Mouse (Mus musculus) midbrain, postnatal 0 days (tissue): ENCODE measurements around the gene Mip. TPM values are rescaled to one million over a fixed set of nuclear protein-coding genes. Genes with fewer than 3 reads are reported as not detected.

Experiments
- ATAC-seq: fragments of 200-750 bp; cut with Nextera tagmentation; 2 replicates; pipeline ENCODE4 v1.8.0; 2017; ENCODE audit warnings: moderate number of reproducible peaks, mild to moderate bottlenecking, moderate TSS enrichment, moderate library complexity; ENCODE audit not compliant: low FRiP score
- DNase-seq: peaks from one replicate; pipeline ENCODE4 v3.0.0-alpha.2; 2015; ENCODE audit warnings: low spot score
- H3K27ac ChIP-seq: fragments of 300-500 bp; sonication (generic); 2 replicates; pipeline ENCODE4 v1.5.1; 2014; ENCODE audit warnings: low read depth, mild to moderate bottlenecking, low read length, mixed read lengths
- H3K27me3 ChIP-seq: fragments of 300-500 bp; sonication (generic); 2 replicates; pipeline ENCODE4 v1.6.1; 2014; ENCODE audit warnings: low read length, control low read depth, mixed read lengths; ENCODE audit not compliant: insufficient read depth
- H3K36me3 ChIP-seq: fragments of 300-500 bp; sonication (generic); 2 replicates; pipeline ENCODE4 v1.6.1; 2014; ENCODE audit warnings: low read length, control low read depth, mixed read lengths; ENCODE audit not compliant: insufficient read depth
- H3K4me1 ChIP-seq: fragments of 300-500 bp; sonication (generic); 2 replicates; pipeline ENCODE4 v1.6.1; 2014; ENCODE audit warnings: mild to moderate bottlenecking, control low read depth, antibody characterized with exemption, low read length, mixed read lengths; ENCODE audit not compliant: insufficient read depth
- H3K4me2 ChIP-seq: fragments of 300-500 bp; sonication (generic); 2 replicates; pipeline ENCODE4 v1.6.1; 2014; ENCODE audit warnings: low read depth, mild to moderate bottlenecking, low read length, mixed read lengths; ENCODE audit not compliant: poor library complexity, severe bottlenecking
- H3K4me3 ChIP-seq: fragments of 300-500 bp; sonication (generic); 2 replicates; pipeline ENCODE4 v1.5.1; 2014; ENCODE audit warnings: low read depth, mild to moderate bottlenecking, low read length, moderate library complexity
- H3K9ac ChIP-seq: fragments of 300-500 bp; sonication (generic); replicated peaks from 2 replicates; pipeline ENCODE4 v1.6.1; 2014; ENCODE audit warnings: mild to moderate bottlenecking, low read length, moderate library complexity, mixed read lengths; ENCODE audit not compliant: poor library complexity, severe bottlenecking
- H3K9me3 ChIP-seq: fragments of 300-500 bp; sonication (generic); 2 replicates; pipeline ENCODE4 v1.6.1; 2016; ENCODE audit warnings: low read length, control low read depth
- CTCF ChIP-seq: IDR thresholded peaks from 2 replicates; pipeline ENCODE4 v1.5.1; 2016; ENCODE audit warnings: antibody characterized with exemption, mild to moderate bottlenecking
- WGBS: fragments of 180-500 bp; shearing (Covaris S2); extraction: QIAGEN DNeasy Blood & Tissue Kit; methylation state at CpG from one replicate; pipeline ENCODE4 v1.1.7; 2014; 5-methylcytosine and 5-hydroxymethylcytosine counted together
- polyA plus RNA-seq: library from polyadenylated mRNA; unstranded; fragments of >200 nt; fragmentation: Nextera tagmentation; extraction: Ambion mirVana; gene quantifications from 2 replicates; pipeline ENCODE4 v1.2.1, GENCODE M21; 2015
- total RNA-seq: library from RNA; depleted of rRNA; stranded (reverse); fragments of >200 nt; gene quantifications from 2 replicates; pipeline ENCODE4 v1.2.3, GENCODE M21; 2014

Gene Mip
- total and polyA plus RNA-seq, 2 experiments from 2014 or later = 0.22 TPM; not detected in 1

GRCm38 (mm10) chr10:128194024-128194550 is 31.6 kb upstream of the Mip start, which contains the start of gene Gls2:
Gls2 (plus strand) TSS chr10:128194457.
- ATAC-seq (peak; percentile 95), DNase-seq (peak; percentile 95)
- under 1% methylated on average over 44 of the region's 46 CpGs for WGBS
- 0 out of 2 replicates have a peak, but pooled peaks cover 4% of the 10 kb centered on the region for H3K27me3 ChIP-seq
- peak within 1 kb of the TSS; percentile 96 for H3K4me2 ChIP-seq
- TF ChIP-seq CTCF = no peak
- peak within 1 kb of the TSS; percentile 47; the same call in 1 of the 2 replicates for H3K27ac ChIP-seq
- H3K4me1 ChIP-seq = no peaks in the 10 kb centered on the region
- no peaks in the 10 kb centered on the region for H3K9me3 ChIP-seq
- peak within 1 kb of the TSS; percentile 71 for H3K4me3 ChIP-seq
- H3K36me3 ChIP-seq = no peaks in the 10 kb centered on the region
- H3K9ac ChIP-seq = peak within 1 kb of the TSS; percentile 57

- H3K9me3 ChIP-seq = no peaks in the 10 kb centered on the region
- peak; percentile 80 for ATAC-seq
- no peak for TF ChIP-seq CTCF
- peak overlapping the region; percentile 47; the same call in 1 of the 2 replicates for H3K27ac ChIP-seq
- H3K9ac ChIP-seq = peak overlapping the region; percentile 57
- WGBS = 1% methylated on average over 55 of the region's 79 CpGs
- peak overlapping the region; percentile 71 for H3K4me3 ChIP-seq
- DNase-seq = peak; percentile 27
- H3K4me2 ChIP-seq = peak overlapping the region; percentile 96
- H3K4me1 ChIP-seq = no peaks in the 10 kb centered on the region
- no peaks in the 10 kb centered on the region for H3K36me3 ChIP-seq
- 0 out of 2 replicates have a peak, but pooled peaks cover 4% of the 10 kb centered on the region for H3K27me3 ChIP-seq
These were observed 30.8 kb upstream of the Mip start for GRCm38 (mm10) chr10:128194551-128195461.

- WGBS = 72% methylated on average over 5 of the region's 6 CpGs
- TF ChIP-seq CTCF = no peak
- ATAC-seq (no peak), DNase-seq (no peak)
- Histone ChIP-seq H3K27me3 (no peaks in the 10 kb centered on the region), H3K4me1 (no peaks in the 10 kb centered on the region), H3K27ac (no peak overlapping the region), H3K4me2 (no peak overlapping the region), H3K9ac (no peak overlapping the region), H3K9me3 (no peaks in the 10 kb centered on the region), H3K4me3 (no peak overlapping the region), H3K36me3 (0 out of 2 replicates have a peak, but pooled peaks cover 5% of the 10 kb centered on the region)
These were observed 23.8 kb upstream of the Mip start for GRCm38 (mm10) chr10:128201856-128202255.

GRCm38 (mm10) chr10:128204941-128205340 is 20.7 kb upstream of the Mip start:
- no peak overlapping the region for H3K4me2 ChIP-seq
- WGBS = 91% methylated on average over 15 of the region's 15 CpGs
- no peaks in the 10 kb centered on the region for H3K9me3 ChIP-seq
- H3K9ac ChIP-seq = no peak overlapping the region
- H3K27ac ChIP-seq = no peak overlapping the region
- H3K36me3 ChIP-seq = peaks cover 8% of the 10 kb centered on the region; the same call in 1 of the 2 replicates
- no peak for DNase-seq
- ATAC-seq = no peak
- TF ChIP-seq CTCF = no peak
- no peaks in the 10 kb centered on the region for H3K27me3 ChIP-seq
- no peak overlapping the region for H3K4me3 ChIP-seq
- no peaks in the 10 kb centered on the region for H3K4me1 ChIP-seq

- ATAC-seq = no peak
- Histone ChIP-seq H3K27me3 (no peaks in the 10 kb centered on the region), H3K27ac (no peak overlapping the region), H3K4me3 (no peak overlapping the region), H3K4me1 (peaks cover 7% of the 10 kb centered on the region; the same call in 1 of the 2 replicates), H3K9ac (no peak overlapping the region), H3K4me2 (no peak overlapping the region), H3K9me3 (no peaks in the 10 kb centered on the region), H3K36me3 (peaks cover 8% of the 10 kb centered on the region; the same call in 1 of the 2 replicates)
- no peak for DNase-seq
- 94% methylated on average over 10 of the region's 10 CpGs for WGBS
- no peak for TF ChIP-seq CTCF
These were observed 17.3 kb upstream of the Mip start for GRCm38 (mm10) chr10:128208326-128208725.
